Mouse (Mus musculus): ENCODE results near the gene Agrp. TPM values are rescaled to one million over a fixed set of nuclear protein-coding genes. Genes with fewer than 3 reads are reported as not detected.

Gene Agrp
- total RNA-seq, 4 experiments from 2014 or later = not detected

GRCm38 (mm10) chr8:105623118-105623517 lies 14.1 kb downstream of the Agrp start:
- no peak for DNase-seq (ENCODE audit: low spot score in 2 of 2)

- peak; percentile 87 to 89 for DNase-seq (ENCODE audit: low spot score in 2 of 2)
Measured at GRCm38 (mm10) chr8:105622421-105622920, 14.7 kb downstream of the Agrp start.

- no peak for DNase-seq (ENCODE audit: low spot score in 2 of 2)
Measured at GRCm38 (mm10) chr8:105621841-105622240, 15.4 kb downstream of the Agrp start.

GRCm38 (mm10) chr8:105620946-105621720 lies 16.1 kb downstream of the Agrp start:
- DNase-seq (ENCODE audit: low spot score in 2 of 2) = no peak

GRCm38 (mm10) chr8:105620211-105620610 lies 17.0 kb downstream of the Agrp start:
- DNase-seq (ENCODE audit: low spot score in 2 of 2) = no peak

- DNase-seq (ENCODE audit: low spot score in 2 of 2) = no peak
Measured at GRCm38 (mm10) chr8:105618892-105619591, 18.2 kb downstream of the Agrp start.

GRCm38 (mm10) chr8:105618279-105618634 lies 18.9 kb downstream of the Agrp start:
- DNase-seq (ENCODE audit: low spot score in 2 of 2) = no peak

GRCm38 (mm10) chr8:105617451-105618278 lies 19.5 kb downstream of the Agrp start:
- DNase-seq (ENCODE audit: low spot score in 2 of 2) = no peak

GRCm38 (mm10) chr8:105615942-105616341 lies 21.3 kb downstream of the Agrp start:
- DNase-seq (ENCODE audit: low spot score in 2 of 2) = peak in 1 of 2 experiments; percentile 76

- peak in 1 of 2 experiments; percentile 31 for DNase-seq (ENCODE audit: low spot score in 2 of 2)
Measured at GRCm38 (mm10) chr8:105613830-105614511, 23.2 kb downstream of the Agrp start.

GRCm38 (mm10) chr8:105613037-105613436 lies 24.2 kb downstream of the Agrp start:
- DNase-seq (ENCODE audit: low spot score in 2 of 2) = no peak

- DNase-seq (ENCODE audit: low spot score in 2 of 2) = peak in 1 of 2 experiments; percentile 57
Measured at GRCm38 (mm10) chr8:105611836-105612235, 25.4 kb downstream of the Agrp start.

GRCm38 (mm10) chr8:105609771-105610170 lies 27.4 kb downstream of the Agrp start:
- DNase-seq (ENCODE audit: low spot score in 2 of 2) = no peak

GRCm38 (mm10) chr8:105609355-105609754 lies 27.8 kb downstream of the Agrp start:
- no peak for DNase-seq (ENCODE audit: low spot score in 2 of 2)

GRCm38 (mm10) chr8:105607684-105608083 lies 29.5 kb downstream of the Agrp start:
- DNase-seq (ENCODE audit: low spot score in 2 of 2) = no peak

GRCm38 (mm10) chr8:105607062-105607461 lies 30.1 kb downstream of the Agrp start:
- no peak for DNase-seq (ENCODE audit: low spot score in 2 of 2)

- DNase-seq (ENCODE audit: low spot score in 2 of 2) = peak; percentile 71 to 87
Measured at GRCm38 (mm10) chr8:105606189-105607023, 30.8 kb downstream of the Agrp start.

GRCm38 (mm10) chr8:105605491-105606188 lies 31.6 kb downstream of the Agrp start:
- DNase-seq (ENCODE audit: low spot score in 2 of 2) = no peak

GRCm38 (mm10) chr8:105604804-105605381 lies 32.3 kb downstream of the Agrp start, which contains the start of gene Ripor1:
TSS of gene Ripor1 (plus strand) at chr8:105605255.
- no peak for DNase-seq (ENCODE audit: low spot score in 2 of 2)
